Mouse (Mus musculus) large intestine, adult 2 months (tissue): ENCODE data around the gene Cd80. TPM values are rescaled to one million over a fixed set of nuclear protein-coding genes. Genes with fewer than 3 reads are reported as not detected.

Experiments used
- DNase-seq: peaks from one replicate; pipeline ENCODE4 v3.0.0-alpha.2; 2012; ENCODE audit warnings: low read depth, low spot score
- WGBS: fragments of 180-500 bp; shearing (Covaris S2); methylation state at CpG from one replicate; pipeline ENCODE4 v1.1.7; 2018; 5-methylcytosine and 5-hydroxymethylcytosine counted together
- polyA plus RNA-seq: library from polyadenylated mRNA; depleted of rRNA; stranded (reverse); fragments of >200 nt; gene quantifications from 2 replicates; pipeline ENCODE4 v1.2.3, GENCODE M21; 2012; rRNA removed

Cd80 gene
- 0.46 and 0.59 TPM in 2 replicates for polyA plus RNA-seq

GRCm38 (mm10) chr16:38455511-38456418 lies at the start of gene Cd80:
TSS of gene Cd80 (plus strand) at chr16:38455561.
- no peak for DNase-seq
- 72% methylated on average over 17 of the region's 17 CpGs for WGBS

- WGBS, result 83% methylated on average over 5 of the region's 5 CpGs
- DNase-seq, result no peak
These were observed 49.1 kb upstream of the Cd80 start for GRCm38 (mm10) chr16:38406293-38406692.

GRCm38 (mm10) chr16:38406708-38407107 lies 48.7 kb upstream of the Cd80 start:
- DNase-seq, result no peak

GRCm38 (mm10) chr16:38407584-38407983 lies 47.8 kb upstream of the Cd80 start:
- DNase-seq, result no peak
- WGBS, result 48% methylated on average over 5 of the region's 5 CpGs

More at GRCm38 (mm10) chr16:38406708-38407107, 48.7 kb upstream of the Cd80 start:
- 72% methylated on average over 6 of the region's 6 CpGs for WGBS

- WGBS, result 95% methylated on average over 8 of the region's 8 CpGs
- no peak for DNase-seq
These were observed 46.9 kb upstream of the Cd80 start for GRCm38 (mm10) chr16:38408416-38408815.

- WGBS, result 66% methylated on average over 7 of the region's 7 CpGs
- no peak for DNase-seq
These were observed 40.4 kb upstream of the Cd80 start for GRCm38 (mm10) chr16:38414953-38415352.

GRCm38 (mm10) chr16:38425374-38425773 lies 30.0 kb upstream of the Cd80 start:
- 84% methylated on average over 2 of the region's 2 CpGs for WGBS
- no peak for DNase-seq

- WGBS, result 64% methylated on average over 1 of the region's 1 CpGs
- no peak for DNase-seq
These were observed 29.6 kb upstream of the Cd80 start for GRCm38 (mm10) chr16:38425799-38426198.

GRCm38 (mm10) chr16:38431446-38432185 lies 23.7 kb upstream of the Cd80 start:
- no peak for DNase-seq
- WGBS, result 67% methylated on average over 13 of the region's 13 CpGs

- 39% methylated on average over 11 of the region's 11 CpGs for WGBS
These were observed 22.6 kb upstream of the Cd80 start, which contains the start of gene Pla1a for GRCm38 (mm10) chr16:38432498-38433425. TSS of gene Pla1a (minus strand) at chr16:38433145.

GRCm38 (mm10) chr16:38433514-38433913 lies 21.8 kb upstream of the Cd80 start:
- no peak for DNase-seq
- 92% methylated on average over 8 of the region's 8 CpGs for WGBS

More at GRCm38 (mm10) chr16:38432498-38433425, 22.6 kb upstream of the Cd80 start, which contains the start of gene Pla1a:
- DNase-seq, result no peak

- DNase-seq, result no peak
- 91% methylated on average over 4 of the region's 4 CpGs for WGBS
These were observed 21.0 kb upstream of the Cd80 start for GRCm38 (mm10) chr16:38434295-38434795.

GRCm38 (mm10) chr16:38439190-38439589 lies 16.2 kb upstream of the Cd80 start:
- no peak for DNase-seq
- WGBS, result 83% methylated on average over 1 of the region's 1 CpGs

GRCm38 (mm10) chr16:38440403-38440802 lies 15.0 kb upstream of the Cd80 start:
- WGBS, result 78% methylated on average over 6 of the region's 6 CpGs
- no peak for DNase-seq

GRCm38 (mm10) chr16:38441611-38442010 lies 13.8 kb upstream of the Cd80 start:
- 75% methylated on average over 5 of the region's 5 CpGs for WGBS
- DNase-seq, result no peak

- no peak for DNase-seq
- WGBS, result 83% methylated on average over 8 of the region's 8 CpGs
These were observed 13.1 kb upstream of the Cd80 start for GRCm38 (mm10) chr16:38442216-38442615.

GRCm38 (mm10) chr16:38443721-38444464 lies 11.5 kb upstream of the Cd80 start:
- 96% methylated on average over 7 of the region's 7 CpGs for WGBS
- no peak for DNase-seq

GRCm38 (mm10) chr16:38445046-38445445 lies 10.3 kb upstream of the Cd80 start:
- 95% methylated on average over 1 of the region's 1 CpGs for WGBS
- DNase-seq, result no peak

- no peak for DNase-seq
- 96% methylated on average over 20 of the region's 20 CpGs for WGBS
These were observed 9.8 kb upstream of the Cd80 start for GRCm38 (mm10) chr16:38445576-38445975.
